Mouse (Mus musculus) T-cell, adult 66 days (primary cell): ENCODE results near the gene D3Ertd751e. TPM values are rescaled to one million over a fixed set of nuclear protein-coding genes. Genes with fewer than 3 reads are reported as not detected.

ENCODE experiments used
- total RNA-seq, 2 experiments: library from RNA; stranded (reverse); gene quantifications; 3 replicates in 1 of 2; 4 replicates in 1 of 2; pipeline ENCODE4 v1.2.4; 2023

Gene D3Ertd751e
- total RNA-seq: 10 to 100 TPM in 1 of 2 experiments, 1 to 10 TPM in 1; 9.0 to 14.1 TPM

DNA sequence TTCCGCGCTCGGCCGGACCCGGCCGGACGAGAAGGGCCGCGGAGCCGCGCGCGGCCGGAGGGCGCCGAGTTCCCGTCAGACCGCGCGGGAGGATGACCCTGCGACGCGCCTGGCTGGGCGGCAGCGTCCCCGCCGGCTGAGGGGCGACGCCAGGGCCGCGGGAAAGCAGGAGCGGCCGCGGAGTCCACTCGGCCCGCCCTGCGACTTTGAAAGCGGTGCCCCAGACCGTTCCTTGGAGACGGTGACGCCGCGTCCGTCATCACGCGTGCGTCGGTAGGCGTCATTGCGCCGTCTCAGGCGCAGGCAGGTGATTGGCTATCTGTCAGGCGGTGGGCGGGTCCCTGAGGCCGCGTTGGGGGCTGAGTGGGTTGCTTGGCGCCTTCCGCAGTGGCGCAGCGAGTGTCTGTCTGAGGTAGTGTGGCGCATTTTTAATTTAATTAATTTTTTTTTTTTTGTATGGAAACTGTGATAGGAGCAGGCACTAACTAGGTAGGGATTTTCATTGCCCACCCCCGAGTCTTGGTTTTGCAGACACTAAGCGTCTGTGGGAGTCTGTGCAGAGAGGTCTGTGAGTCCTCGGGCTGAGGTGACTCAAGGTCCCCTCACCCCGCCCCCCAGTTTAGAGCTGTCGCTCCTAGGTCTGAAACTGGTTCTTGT lies at the start of gene D3Ertd751e, which contains the start of gene Sclt1:
Gene D3Ertd751e, plus strand, starts transcription at position 334 of the 657 bp plus-strand sequence.
Gene Sclt1, minus strand, starts transcription at position 237 of the 657 bp plus-strand sequence.

Other genes with a start within 250 kb of the D3Ertd751e start
- gene Jade1, start 186.9 kb upstream of the D3Ertd751e start, total RNA-seq: 10 to 100 TPM; 43.6 to 46.8 TPM
- 10 to 100 TPM; 14.2 to 16.7 TPM for gene Sclt1, start 97 bp upstream of the D3Ertd751e start, total RNA-seq